Mouse (Mus musculus) hindbrain, embryonic 12.5 days (tissue): ENCODE measurements at regions not wholly inside any gene's neighbourhood (a gene's known extent, or its start where the extent isn't known, plus 50 kb on each side); places are given as distances from the start of the nearest gene placed in this dataset.

Experiments used
- ATAC-seq: fragments of 200-750 bp; cut with Nextera tagmentation; 2 replicates; pipeline ENCODE4 v1.8.0; 2017; ENCODE audit warnings: moderate TSS enrichment; ENCODE audit not compliant: low FRiP score
- H3K27ac ChIP-seq: fragments of 300-500 bp; sonication (generic); 2 replicates; pipeline ENCODE4 v1.5.1; 2016; ENCODE audit warnings: mild to moderate bottlenecking
- H3K27me3 ChIP-seq: fragments of 300-500 bp; sonication (generic); 2 replicates; pipeline ENCODE4 v1.6.1; 2016; ENCODE audit warnings: mild to moderate bottlenecking
- H3K36me3 ChIP-seq: fragments of 300-500 bp; sonication (generic); 2 replicates; pipeline ENCODE4 v1.6.1; 2016; ENCODE audit warnings: mild to moderate bottlenecking
- H3K4me1 ChIP-seq: fragments of 300-500 bp; sonication (generic); 2 replicates; pipeline ENCODE4 v1.6.1; 2016
- H3K4me2 ChIP-seq: fragments of 300-500 bp; sonication (generic); replicated peaks from 2 replicates; pipeline ENCODE4 v1.6.1; 2016; ENCODE audit warnings: mild to moderate bottlenecking
- H3K4me3 ChIP-seq: fragments of 300-500 bp; sonication (generic); 2 replicates; pipeline ENCODE4 v1.5.1; 2016; ENCODE audit warnings: mild to moderate bottlenecking
- H3K9ac ChIP-seq: fragments of 300-500 bp; sonication (generic); 2 replicates; pipeline ENCODE4 v1.6.1; 2016; ENCODE audit warnings: mild to moderate bottlenecking, moderate library complexity
- H3K9me3 ChIP-seq: fragments of 300-500 bp; sonication (generic); replicated peaks from 2 replicates; pipeline ENCODE4 v1.6.1; 2016; ENCODE audit warnings: mild to moderate bottlenecking
- WGBS: fragments of 180-500 bp; shearing (Covaris S2); methylation state at CpG from one replicate; pipeline ENCODE4 v1.1.7; 2016; 5-methylcytosine and 5-hydroxymethylcytosine counted together

DNA sequence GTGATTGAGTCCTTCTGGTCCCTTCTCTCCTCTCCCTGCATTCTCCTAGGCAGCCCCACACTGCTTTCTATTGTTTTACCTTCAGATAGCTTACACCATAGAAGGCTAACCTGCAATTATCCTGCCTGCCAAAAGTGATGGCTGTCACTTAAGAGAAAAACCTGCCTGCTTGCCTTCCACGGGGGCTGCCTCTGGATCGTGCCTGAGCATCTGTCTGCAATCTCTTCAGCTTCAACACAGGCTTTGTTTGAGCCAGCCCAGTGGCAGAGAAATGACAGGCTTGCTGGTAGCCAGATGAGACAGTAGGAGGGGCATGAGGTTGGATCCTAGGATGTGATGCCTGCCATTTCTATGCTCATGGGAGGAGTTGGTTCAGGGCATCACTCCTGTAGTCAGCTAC, 345.2 kb upstream of the Tshz3 start:
- Histone ChIP-seq H3K27ac (0 out of 2 replicates have a peak overlapping the region, but pooled peaks have one; percentile 30), H3K27me3 (no peaks in the 10 kb centered on the region)
- no peak for ATAC-seq

GRCm38 (mm10) chr7:36350616-36351015, 347.3 kb upstream of the Tshz3 start:
- no peaks in the 10 kb centered on the region for H3K4me1 ChIP-seq
- no peak overlapping the region for H3K4me2 ChIP-seq
- no peak for ATAC-seq
- no peak overlapping the region for H3K9ac ChIP-seq
- H3K4me3 ChIP-seq = no peak overlapping the region
- no peak overlapping the region for H3K27ac ChIP-seq
- H3K9me3 ChIP-seq = no peaks in the 10 kb centered on the region
- no peaks in the 10 kb centered on the region for H3K27me3 ChIP-seq
- no peaks in the 10 kb centered on the region for H3K36me3 ChIP-seq
- 63% methylated on average over 4 of the region's 4 CpGs for WGBS

More for the DNA sequence above, 345.2 kb upstream of the Tshz3 start:
- Histone ChIP-seq H3K9ac (no peak overlapping the region), H3K4me2 (no peak overlapping the region), H3K4me1 (no peaks in the 10 kb centered on the region), H3K4me3 (no peak overlapping the region), H3K36me3 (no peaks in the 10 kb centered on the region), H3K9me3 (no peaks in the 10 kb centered on the region)
- 30% methylated on average over 2 of the region's 2 CpGs for WGBS

- 90% methylated on average over 8 of the region's 8 CpGs for WGBS
- Histone ChIP-seq H3K36me3 (no peaks in the 10 kb centered on the region), H3K27me3 (no peaks in the 10 kb centered on the region), H3K4me2 (no peak overlapping the region), H3K9me3 (no peaks in the 10 kb centered on the region), H3K4me3 (no peak overlapping the region), H3K27ac (no peak overlapping the region), H3K9ac (no peak overlapping the region), H3K4me1 (no peaks in the 10 kb centered on the region)
- no peak for ATAC-seq
These were observed 349.7 kb upstream of the Tshz3 start for GRCm38 (mm10) chr7:36348195-36348594.

GRCm38 (mm10) chr7:36334857-36335256, 363.1 kb upstream of the Tshz3 start:
- peaks cover 9% of the 10 kb centered on the region; the same call in 1 of the 2 replicates for H3K4me1 ChIP-seq
- WGBS = 92% methylated on average over 5 of the region's 5 CpGs
- no peak for ATAC-seq

GRCm38 (mm10) chr7:36334091-36334490, 363.8 kb upstream of the Tshz3 start:
- peaks cover 9% of the 10 kb centered on the region; the same call in 1 of the 2 replicates for H3K4me1 ChIP-seq
- no peak for ATAC-seq
- H3K4me2 ChIP-seq = no peak overlapping the region
- no peaks in the 10 kb centered on the region for H3K27me3 ChIP-seq
- H3K9ac ChIP-seq = no peak overlapping the region
- no peak overlapping the region for H3K4me3 ChIP-seq
- no peaks in the 10 kb centered on the region for H3K9me3 ChIP-seq
- no peaks in the 10 kb centered on the region for H3K36me3 ChIP-seq
- whole genome bisulfite sequencing = 53% methylated on average over 5 of the region's 5 CpGs
- no peak overlapping the region for H3K27ac ChIP-seq

More at GRCm38 (mm10) chr7:36334857-36335256, 363.1 kb upstream of the Tshz3 start:
- H3K27ac ChIP-seq = no peak overlapping the region
- H3K9me3 ChIP-seq = no peaks in the 10 kb centered on the region
- no peak overlapping the region for H3K4me2 ChIP-seq
- H3K27me3 ChIP-seq = no peaks in the 10 kb centered on the region
- H3K36me3 ChIP-seq = no peaks in the 10 kb centered on the region
- no peak overlapping the region for H3K4me3 ChIP-seq
- no peak overlapping the region for H3K9ac ChIP-seq

- H3K9me3 ChIP-seq = no peaks in the 10 kb centered on the region
- no peak overlapping the region for H3K4me3 ChIP-seq
- 76% methylated on average over 7 of the region's 7 CpGs for WGBS
- no peaks in the 10 kb centered on the region for H3K27me3 ChIP-seq
- no peaks in the 10 kb centered on the region for H3K36me3 ChIP-seq
- no peak for ATAC-seq
- no peak overlapping the region for H3K9ac ChIP-seq
- peaks cover 9% of the 10 kb centered on the region; the same call in 1 of the 2 replicates for H3K4me1 ChIP-seq
- H3K27ac ChIP-seq = no peak overlapping the region
- no peak overlapping the region for H3K4me2 ChIP-seq
These were observed 365.3 kb upstream of the Tshz3 start for GRCm38 (mm10) chr7:36332633-36333032.

GRCm38 (mm10) chr7:36328141-36328540, 369.8 kb upstream of the Tshz3 start:
- H3K27me3 ChIP-seq = no peaks in the 10 kb centered on the region
- H3K4me2 ChIP-seq = no peak overlapping the region
- no peak for ATAC-seq
- no peak overlapping the region for H3K9ac ChIP-seq
- no peak overlapping the region for H3K27ac ChIP-seq
- no peaks in the 10 kb centered on the region for H3K9me3 ChIP-seq
- H3K4me3 ChIP-seq = no peak overlapping the region
- no peaks in the 10 kb centered on the region for H3K36me3 ChIP-seq
- H3K4me1 ChIP-seq = peaks cover 4% of the 10 kb centered on the region; the same call in 1 of the 2 replicates
- 88% methylated on average over 2 of the region's 2 CpGs for WGBS

DNA sequence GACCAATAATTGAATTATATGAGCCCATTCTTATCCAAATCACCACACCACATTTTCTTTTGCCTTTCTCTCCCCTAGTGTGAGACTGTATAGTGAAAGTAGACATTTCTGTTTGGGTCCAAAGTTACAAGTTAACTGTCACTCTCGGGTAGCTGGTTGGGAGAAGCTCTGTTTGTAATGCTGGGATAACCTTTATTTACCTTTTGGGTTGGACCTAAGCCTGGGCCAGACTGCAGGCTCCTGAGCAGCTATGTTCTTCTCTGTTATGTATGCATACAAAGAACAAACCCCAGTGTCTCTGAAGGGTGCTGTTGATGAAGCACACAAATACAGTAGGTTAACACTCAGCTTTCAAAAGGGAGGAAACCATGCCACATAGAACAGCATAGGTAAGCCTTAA, 373.9 kb upstream of the Tshz3 start:
- Histone ChIP-seq H3K4me2 (no peak overlapping the region), H3K9ac (no peak overlapping the region), H3K4me1 (no peaks in the 10 kb centered on the region), H3K27ac (no peak overlapping the region), H3K27me3 (no peaks in the 10 kb centered on the region), H3K36me3 (no peaks in the 10 kb centered on the region), H3K4me3 (no peak overlapping the region), H3K9me3 (no peaks in the 10 kb centered on the region)
- no peak for ATAC-seq
- 82% methylated on average over 1 of the region's 1 CpGs for WGBS

DNA sequence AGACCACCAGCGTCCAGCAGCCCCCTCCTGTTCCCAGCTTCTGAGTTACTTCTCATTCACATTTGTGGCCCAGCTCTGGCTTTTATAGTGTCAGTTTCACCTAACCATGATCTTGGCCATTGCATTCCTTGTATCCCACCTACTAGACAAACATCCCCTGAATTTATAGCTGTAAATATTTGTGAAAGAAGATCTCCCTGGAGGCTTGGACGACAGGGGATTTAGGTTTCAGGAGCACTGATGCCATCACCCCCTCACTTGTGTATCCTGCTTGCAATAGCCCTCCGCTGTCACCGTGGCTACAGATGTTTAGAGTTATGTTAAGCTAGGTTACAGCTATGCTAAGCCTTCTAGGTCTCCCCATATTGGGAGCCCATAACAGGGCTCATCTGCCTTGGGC, 375.7 kb upstream of the Tshz3 start:
- Histone ChIP-seq H3K4me2 (no peak overlapping the region), H3K4me3 (no peak overlapping the region), H3K36me3 (no peaks in the 10 kb centered on the region), H3K9ac (no peak overlapping the region), H3K9me3 (no peaks in the 10 kb centered on the region), H3K27ac (no peak overlapping the region), H3K27me3 (no peaks in the 10 kb centered on the region), H3K4me1 (peaks cover 3% of the 10 kb centered on the region)
- ATAC-seq = no peak
- WGBS = 75% methylated on average over 4 of the region's 4 CpGs

DNA sequence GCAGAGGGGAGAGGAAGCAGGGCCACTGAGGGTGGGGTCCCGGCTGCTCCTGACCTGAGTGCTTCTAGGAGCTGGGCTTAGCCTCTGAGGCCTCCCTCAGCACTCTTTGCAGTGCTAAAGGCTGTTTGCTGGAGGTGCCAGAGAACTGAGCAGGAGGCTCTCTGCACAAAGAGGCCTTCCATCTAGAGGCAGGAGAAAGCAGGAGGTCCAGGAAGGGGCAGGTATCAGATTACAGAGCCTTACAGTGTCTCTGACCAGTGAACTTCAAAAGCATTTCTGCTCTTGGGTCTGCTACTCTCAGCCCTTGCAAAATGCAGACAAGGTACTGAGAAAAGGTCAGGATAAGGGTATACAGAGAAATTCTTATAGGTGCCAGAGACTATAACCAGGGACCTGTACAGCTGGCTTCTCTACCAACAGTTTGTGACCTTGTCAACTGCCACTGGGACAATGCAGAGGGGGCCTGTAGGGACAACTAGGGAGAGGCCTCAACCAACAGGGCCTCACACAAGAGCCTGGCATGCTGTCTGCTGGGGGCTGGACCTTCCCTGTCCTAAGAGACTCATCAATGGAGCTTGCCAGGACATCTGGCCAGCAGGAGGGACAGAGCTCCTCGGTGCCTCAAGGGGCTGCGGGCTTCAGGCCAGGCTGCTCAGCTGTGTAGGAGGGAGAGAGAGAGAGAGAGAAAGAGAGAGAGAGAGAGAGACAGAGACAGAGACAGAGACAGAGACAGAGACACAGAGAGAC, 380.3 kb upstream of the Tshz3 start:
- Histone ChIP-seq H3K4me3 (no peak overlapping the region), H3K27ac (no peak overlapping the region), H3K9me3 (no peaks in the 10 kb centered on the region), H3K9ac (no peak overlapping the region), H3K4me1 (peaks cover 5% of the 10 kb centered on the region), H3K36me3 (no peaks in the 10 kb centered on the region), H3K27me3 (no peaks in the 10 kb centered on the region), H3K4me2 (no peak overlapping the region)
- 41% methylated on average over 3 of the region's 3 CpGs for WGBS
- ATAC-seq = no peak

- Histone ChIP-seq H3K4me1 (peaks cover 5% of the 10 kb centered on the region), H3K27ac (no peak overlapping the region), H3K9ac (no peak overlapping the region), H3K4me2 (no peak overlapping the region), H3K36me3 (no peaks in the 10 kb centered on the region), H3K4me3 (no peak overlapping the region), H3K27me3 (no peaks in the 10 kb centered on the region), H3K9me3 (no peaks in the 10 kb centered on the region)
- WGBS = 91% methylated on average over 1 of the region's 1 CpGs
- ATAC-seq = no peak
These were observed 384.2 kb upstream of the Tshz3 start for GRCm38 (mm10) chr7:36313751-36314150.

DNA sequence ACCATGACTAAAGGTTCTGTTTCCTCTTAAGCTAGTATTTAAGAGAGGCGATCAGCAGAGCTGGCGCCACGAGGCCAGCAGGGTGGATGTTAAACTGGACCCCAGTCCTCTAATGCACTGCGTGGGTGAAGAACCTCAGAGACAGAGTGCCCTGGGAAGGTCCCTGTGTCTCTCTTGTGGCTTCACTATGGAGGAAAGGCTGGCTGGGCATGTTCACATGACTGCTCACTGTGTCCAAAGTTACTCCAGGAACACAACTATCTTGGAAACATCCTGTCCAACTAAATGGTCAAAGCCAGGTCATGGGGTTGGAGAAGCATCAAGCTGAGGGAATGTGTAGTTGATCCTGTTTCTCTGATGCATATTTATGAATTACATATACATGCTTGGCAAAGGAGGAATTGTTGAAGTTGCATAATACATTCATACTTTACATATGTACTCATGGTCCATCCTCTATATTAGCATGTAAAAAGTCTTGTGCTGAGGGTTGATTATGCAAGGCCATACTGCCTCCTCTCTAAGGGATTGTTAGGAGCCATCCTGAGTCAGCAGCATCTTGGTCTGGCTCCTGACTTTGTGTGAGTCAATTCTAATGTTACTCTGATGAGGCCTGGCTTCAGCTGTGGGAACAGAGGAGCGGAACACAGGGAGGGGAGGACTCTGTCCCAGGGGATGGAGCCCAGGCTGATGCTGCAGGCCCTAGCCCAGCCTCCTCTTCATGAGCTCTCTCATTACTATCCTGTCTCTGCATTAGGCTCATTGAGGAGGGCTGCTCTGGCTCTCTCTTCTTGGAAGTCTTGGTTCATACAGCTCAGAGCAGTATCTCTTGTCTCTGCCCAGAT, 387.9 kb upstream of the Tshz3 start:
- H3K4me3 ChIP-seq = no peak overlapping the region
- H3K9ac ChIP-seq = no peak overlapping the region
- no peaks in the 10 kb centered on the region for H3K27me3 ChIP-seq
- no peaks in the 10 kb centered on the region for H3K9me3 ChIP-seq
- 85% methylated on average over 5 of the region's 5 CpGs for WGBS
- H3K36me3 ChIP-seq = no peaks in the 10 kb centered on the region
- H3K4me2 ChIP-seq = no peak overlapping the region
- no peaks in the 10 kb centered on the region for H3K4me1 ChIP-seq
- ATAC-seq = no peak
- H3K27ac ChIP-seq = no peak overlapping the region
